Mouse (Mus musculus) cerebellum, adult (tissue): ENCODE data around the gene Gm17655.
"Not testable (repeated sequence)": the region's sequence is repeated elsewhere in the genome, so short reads cannot be mapped to it uniquely, and the experiment has no call there.

Experiments
- ATAC-seq: cut with Nextera tagmentation; 2 replicates; pipeline ENCODE4 v1.9.2; 2017; ENCODE audit warnings: mild to moderate bottlenecking, moderate library complexity, mixed read lengths; ENCODE audit not compliant: insufficient number of reproducible peaks, low FRiP score, low TSS enrichment

Gm17655 gene

GRCm38 (mm10) chr5:110072413-110072812, at the start of gene Gm17655:
Gene Gm17655 (minus strand): TSS chr5:110072513.
- ATAC-seq: not testable (repeated sequence)

- peak; percentile 63 for ATAC-seq
Measured at GRCm38 (mm10) chr5:110109991-110110441, 37.7 kb upstream of the Gm17655 start, which contains the start of gene Zfp605. Gene Zfp605 (plus strand): TSS chr5:110110092.

- ATAC-seq: no peak
Measured at GRCm38 (mm10) chr5:110108305-110108628, 36.0 kb upstream of the Gm17655 start.

- ATAC-seq: peak; percentile 69
Measured at GRCm38 (mm10) chr5:110107581-110108304, 35.4 kb upstream of the Gm17655 start, which contains the start of gene Gtpbp6. Gene Gtpbp6 (minus strand): TSS chr5:110108197.

- peak; percentile 7; the same call in 1 of the 2 replicates for ATAC-seq
Measured at GRCm38 (mm10) chr5:110106901-110107564, 34.7 kb upstream of the Gm17655 start.

GRCm38 (mm10) chr5:110106140-110106871, 34.0 kb upstream of the Gm17655 start:
- no peak for ATAC-seq

- ATAC-seq: no peak
Measured at GRCm38 (mm10) chr5:110104616-110105380, 32.5 kb upstream of the Gm17655 start.

- ATAC-seq: no peak
Measured at GRCm38 (mm10) chr5:110103901-110104615, 31.7 kb upstream of the Gm17655 start.

GRCm38 (mm10) chr5:110102853-110103625, 30.7 kb upstream of the Gm17655 start:
- no peak for ATAC-seq

- ATAC-seq: no peak
Measured at GRCm38 (mm10) chr5:110102429-110102828, 30.1 kb upstream of the Gm17655 start.

- ATAC-seq: no peak; the same call in 1 of the 2 replicates
Measured at GRCm38 (mm10) chr5:110101716-110102347, 29.5 kb upstream of the Gm17655 start.

- ATAC-seq: no peak
Measured at GRCm38 (mm10) chr5:110100921-110101631, 28.8 kb upstream of the Gm17655 start.

GRCm38 (mm10) chr5:110099656-110100580, 27.6 kb upstream of the Gm17655 start, which contains the start of gene Plcxd1:
Gene Plcxd1 (plus strand): TSS chr5:110099969.
- no peak for ATAC-seq

- ATAC-seq: no peak
Measured at GRCm38 (mm10) chr5:110098991-110099477, 26.7 kb upstream of the Gm17655 start.

GRCm38 (mm10) chr5:110094847-110095213, 22.5 kb upstream of the Gm17655 start:
- no peak for ATAC-seq

GRCm38 (mm10) chr5:110094030-110094846, 21.9 kb upstream of the Gm17655 start, which contains the start of gene Gm35315:
Gene Gm35315 (minus strand): TSS chr5:110094420.
- peak; percentile 99 for ATAC-seq
